Mouse (Mus musculus) CH12.LX (cell line): ENCODE data around the gene Senp8. TPM values are rescaled to one million over a fixed set of nuclear protein-coding genes. Genes with fewer than 3 reads are reported as not detected.

Source experiments
- DNase-seq: peaks from one replicate; pipeline ENCODE4 v3.0.0-alpha.2; 2013; ENCODE audit errors: extremely low read depth
- H3K27ac ChIP-seq: 2 replicates; pipeline ENCODE4 v1.5.1; 2012; ENCODE audit warnings: low read depth, mild to moderate bottlenecking, control low read depth, moderate library complexity; ENCODE audit not compliant: insufficient read depth
- H3K27me3 ChIP-seq: replicated peaks from 2 replicates; pipeline ENCODE3; 2012; ENCODE audit warnings: inconsistent platforms
- H3K36me3 ChIP-seq, 2 experiments: replicated peaks in 1 of 2; 2 replicates each; pipeline versions ENCODE3 to v1.6.1; 2012; ENCODE audit warnings: inconsistent platforms in 1 of 2, low read length in 1 of 2, mild to moderate bottlenecking in 1 of 2, mixed read lengths in 1 of 2, moderate library complexity in 1 of 2; ENCODE audit not compliant: control insufficient read depth in 1 of 2, insufficient read depth in 1 of 2
- H3K4me1 ChIP-seq, 2 experiments: 2 replicates each; pipeline ENCODE4 v1.6.1; 2012; ENCODE audit warnings: inconsistent platforms in 1 of 2, moderate library complexity in 1 of 2; ENCODE audit not compliant: insufficient read depth in 2 of 2, control insufficient read depth in 1 of 2
- H3K4me2 ChIP-seq: 2 replicates; pipeline ENCODE4 v1.6.1; 2012; ENCODE audit warnings: low read depth, mild to moderate bottlenecking, control low read depth; ENCODE audit not compliant: poor library complexity, insufficient read depth, severe bottlenecking
- H3K4me3 ChIP-seq, 3 experiments: fragments of 150-350 bp in 1 of 3; sonication (generic) in 1 of 3; replicated peaks in 1 of 3; 2 replicates each; pipeline versions ENCODE3 to v1.5.1; 2011 to 2012; ENCODE audit warnings: low read depth in 2 of 3, low read length in 2 of 3, mild to moderate bottlenecking in 2 of 3, moderate library complexity in 2 of 3, control low read depth in 1 of 3, improper control_type of control experiment in 1 of 3, inconsistent platforms in 1 of 3, mixed read lengths in 1 of 3; ENCODE audit not compliant: poor library complexity in 1 of 3
- H3K79me2 ChIP-seq: replicated peaks from 2 replicates; pipeline ENCODE4 v1.6.1; 2012; ENCODE audit warnings: mild to moderate bottlenecking, moderate library complexity; ENCODE audit not compliant: control insufficient read depth, poor library complexity, insufficient read depth, severe bottlenecking; ENCODE audit errors: extremely low read depth
- H3K9ac ChIP-seq: 2 replicates; pipeline ENCODE4 v1.6.1; 2012; ENCODE audit warnings: low read depth, mild to moderate bottlenecking, control low read depth, moderate library complexity; ENCODE audit not compliant: insufficient read depth
- H3K9me3 ChIP-seq: replicated peaks from 2 replicates; pipeline ENCODE3; 2012; ENCODE audit warnings: low read length, inconsistent platforms, mixed read lengths
- CHD2 ChIP-seq: IDR thresholded peaks from 2 replicates; pipeline ENCODE4 v1.6.1; 2011; ENCODE audit warnings: low read length, improper control_type of control experiment
- CTCF ChIP-seq, 2 experiments: IDR thresholded peaks in 1 of 2; conservative IDR thresholded peaks in 1 of 2; 2 replicates each; pipeline ENCODE4 v1.5.1; 2011 to 2012; ENCODE audit warnings: low read depth in 2 of 2, low read length in 2 of 2, improper control_type of control experiment in 1 of 2, inconsistent platforms in 1 of 2, mild to moderate bottlenecking in 1 of 2, moderate library complexity in 1 of 2
- ELF1 ChIP-seq: IDR thresholded peaks from 2 replicates; pipeline ENCODE4 v1.6.1; 2014; ENCODE audit warnings: low read depth, mild to moderate bottlenecking, inconsistent platforms, low read length, improper control_type of control experiment
- EP300 ChIP-seq: IDR thresholded peaks from 2 replicates; pipeline ENCODE4 v1.6.1; 2011; ENCODE audit warnings: low read length, improper control_type of control experiment
- ETS1 ChIP-seq: conservative IDR thresholded peaks from 2 replicates; pipeline ENCODE4 v1.6.1; 2012; ENCODE audit warnings: low read depth, mild to moderate bottlenecking, inconsistent platforms, low read length, improper control_type of control experiment, moderate library complexity
- GABPA ChIP-seq: IDR thresholded peaks from 2 replicates; pipeline ENCODE4 v1.6.1; 2012; ENCODE audit warnings: low read depth, low read length, improper control_type of control experiment, inconsistent platforms; ENCODE audit not compliant: insufficient replicate concordance
- IRF4 ChIP-seq: IDR thresholded peaks from 2 replicates; pipeline ENCODE4 v1.6.1; 2014; ENCODE audit warnings: low read depth, mild to moderate bottlenecking, inconsistent platforms, low read length, improper control_type of control experiment
- JUN ChIP-seq: IDR thresholded peaks from 2 replicates; pipeline ENCODE4 v1.6.1; 2011; ENCODE audit warnings: low read depth, mild to moderate bottlenecking, low read length, improper control_type of control experiment, moderate library complexity; ENCODE audit not compliant: insufficient read depth
- KAT2A ChIP-seq: IDR thresholded peaks from 2 replicates; pipeline ENCODE4 v1.6.1; 2012; ENCODE audit warnings: low read length, improper control_type of control experiment, inconsistent platforms; ENCODE audit not compliant: insufficient replicate concordance
- MAX ChIP-seq: IDR thresholded peaks from 2 replicates; pipeline ENCODE4 v1.6.1; 2011; ENCODE audit warnings: low read length, improper control_type of control experiment
- MAZ ChIP-seq: IDR thresholded peaks from 2 replicates; pipeline ENCODE4 v1.6.1; 2012; ENCODE audit warnings: low read depth, mild to moderate bottlenecking, inconsistent platforms, low read length, improper control_type of control experiment, moderate library complexity
- MEF2A ChIP-seq: IDR thresholded peaks from 2 replicates; pipeline ENCODE4 v1.6.1; 2014; ENCODE audit warnings: low read depth, mild to moderate bottlenecking, inconsistent platforms, low read length, improper control_type of control experiment, borderline replicate concordance
- MYC ChIP-seq: IDR thresholded peaks from 2 replicates; pipeline ENCODE4 v1.6.1; 2011; ENCODE audit warnings: low read depth, mild to moderate bottlenecking, improper control_type of control experiment, low read length
- NELFE ChIP-seq: IDR thresholded peaks from 2 replicates; pipeline ENCODE4 v1.6.1; 2011; ENCODE audit warnings: low read depth, low read length, improper control_type of control experiment
- NRF1 ChIP-seq: IDR thresholded peaks from 2 replicates; pipeline ENCODE4 v1.6.1; 2014; ENCODE audit warnings: low read depth, mild to moderate bottlenecking, inconsistent platforms, low read length, improper control_type of control experiment, moderate library complexity
- POLR2A ChIP-seq: IDR thresholded peaks from 2 replicates; pipeline ENCODE4 v1.6.1; 2011; ENCODE audit warnings: low read depth, mild to moderate bottlenecking, improper control_type of control experiment, low read length
- RAD21 ChIP-seq: IDR thresholded peaks from 2 replicates; pipeline ENCODE4 v1.6.1; 2011; ENCODE audit warnings: low read depth, mild to moderate bottlenecking, low read length, improper control_type of control experiment, moderate library complexity
- SIN3A ChIP-seq: IDR thresholded peaks from 2 replicates; pipeline ENCODE4 v1.6.1; 2012; ENCODE audit warnings: low read length, improper control_type of control experiment, inconsistent platforms
- SMC3 ChIP-seq: IDR thresholded peaks from 2 replicates; pipeline ENCODE4 v1.6.1; 2011; ENCODE audit warnings: low read depth, low read length, improper control_type of control experiment
- TCF12 ChIP-seq: IDR thresholded peaks from 2 replicates; pipeline ENCODE4 v1.6.1; 2014; ENCODE audit warnings: low read depth, mild to moderate bottlenecking, inconsistent platforms, low read length, improper control_type of control experiment
- UBTF ChIP-seq: IDR thresholded peaks from 2 replicates; pipeline ENCODE4 v1.6.1; 2012; ENCODE audit warnings: low read depth, mild to moderate bottlenecking, inconsistent platforms, low read length, improper control_type of control experiment, moderate library complexity
- USF1 ChIP-seq: IDR thresholded peaks from 2 replicates; pipeline ENCODE4 v1.6.1; 2014; ENCODE audit warnings: low read depth, mild to moderate bottlenecking, inconsistent platforms, low read length, improper control_type of control experiment
- ZC3H11A ChIP-seq: IDR thresholded peaks from 2 replicates; pipeline ENCODE4 v1.6.1; 2012; ENCODE audit warnings: low read depth, mild to moderate bottlenecking, inconsistent platforms, low read length, improper control_type of control experiment
- ZKSCAN1 ChIP-seq: IDR thresholded peaks from 2 replicates; pipeline ENCODE4 v1.6.1; 2012; ENCODE audit warnings: low read depth, inconsistent platforms, low read length, improper control_type of control experiment, borderline replicate concordance
- ZMIZ1 ChIP-seq: IDR thresholded peaks from 2 replicates; pipeline ENCODE4 v1.6.1; 2012; ENCODE audit warnings: low read depth, mild to moderate bottlenecking, inconsistent platforms, low read length, improper control_type of control experiment
- ZNF384 ChIP-seq: IDR thresholded peaks from 2 replicates; pipeline ENCODE4 v1.6.1; 2012; ENCODE audit warnings: low read depth, low read length, improper control_type of control experiment, inconsistent platforms
- dilution Hi-C: fragments of 300-500 bp; cut with MboI; formaldehyde crosslinking; loops from 2 replicates; pipeline ENCODE4 v1.14.3; 2020; ENCODE audit warnings: low sequenced_read_pairs; ENCODE audit not compliant: extremely low pct_unique_long_range_greater_than_20kb, extremely low pct_ligation_motif_present
- in situ Hi-C: fragments of 300-500 bp; cut with MboI; formaldehyde crosslinking; loops from 3 replicates; pipeline ENCODE4 v1.14.3; 2019; ENCODE audit warnings: low sequenced_read_pairs, low pct_ligation_motif_present, low pct_unique_long_range_greater_than_20kb, mixed read lengths
- polyA plus RNA-seq: library from polyadenylated mRNA; unstranded; fragments of >175 nt; gene quantifications from 2 replicates; pipeline ENCODE4 v1.2.1, GENCODE M21; 2012; ENCODE audit warnings: low read depth; ENCODE audit not compliant: insufficient read length
- total RNA-seq, 2 experiments: library from RNA; depleted of rRNA; stranded (reverse); fragments of 300-350 nt in 1 of 2; fragments of >200 nt in 1 of 2; gene quantifications; 2 replicates each; pipeline ENCODE4 v1.2.3; 2012 to 2014

Senp8 gene
- total and polyA plus RNA-seq, 3 experiments = 5.2 to 8.5 (median 6.1) TPM

GRCm38 (mm10) chr9:59735394-59735793 is 15.1 kb downstream of the Senp8 start:
- Histone ChIP-seq H3K27ac (no peak overlapping the region), H3K27me3 (no peaks in the 10 kb centered on the region), H3K9ac (no peak overlapping the region), H3K4me2 (no peak overlapping the region), H3K4me3 (no peak overlapping the region), H3K9me3 (no peaks in the 10 kb centered on the region), H3K36me3 (peaks cover 0 to 17% of the 10 kb centered on the region in 2 experiments), H3K4me1 (no peaks in the 10 kb centered on the region), H3K79me2 (no peaks in the 10 kb centered on the region)
- TF ChIP-seq RAD21 = no peak
- TF ChIP-seq ETS1 = no peak
- TF ChIP-seq SIN3A = no peak
- TF ChIP-seq TCF12 = no peak
- TF ChIP-seq GABPA = no peak
- TF ChIP-seq ELF1 = no peak
- TF ChIP-seq JUN = no peak
- TF ChIP-seq NRF1 = no peak
- no peak for TF ChIP-seq POLR2A
- TF ChIP-seq KAT2A = no peak
- TF ChIP-seq CHD2 = no peak
- no peak for TF ChIP-seq MAZ
- no peak for TF ChIP-seq CTCF (conservative IDR thresholded peaks at IDR 0.05 in 1 of 2, IDR thresholded peaks at IDR 0.05 in 1 of 2; ENCODE audit: low read depth in 2 of 2, low read length in 2 of 2)
- TF ChIP-seq USF1 = no peak
- TF ChIP-seq ZC3H11A = no peak
- no peak for TF ChIP-seq SMC3
- DNase-seq = no peak
- dilution Hi-C loops = no loop called here
- in situ Hi-C loops = no loop called here

DNA sequence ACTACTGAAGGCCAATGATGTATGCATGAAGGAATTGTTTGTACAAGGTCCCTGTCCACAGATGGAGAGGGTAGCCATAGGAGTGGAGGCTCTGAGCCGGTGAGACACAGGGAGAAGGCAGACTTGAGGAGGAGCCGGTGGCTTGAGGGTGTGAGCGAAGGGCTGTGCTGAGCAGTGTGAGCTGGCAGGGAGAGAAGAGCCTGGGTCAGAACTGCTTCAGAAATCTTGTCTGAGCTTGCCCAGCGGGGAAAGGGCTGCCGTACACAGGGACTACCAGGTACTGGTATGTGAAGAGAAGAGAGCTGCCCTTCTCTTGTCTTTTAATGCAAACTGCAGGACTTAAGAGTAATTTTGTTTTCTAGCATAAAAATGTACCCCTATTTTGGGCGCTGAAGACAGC is 17.4 kb downstream of the Senp8 start:
- dilution Hi-C loops (no loop called here), in situ Hi-C loops (no loop called here)

More for the DNA sequence above, 17.4 kb downstream of the Senp8 start:
- Histone ChIP-seq H3K27me3 (no peaks in the 10 kb centered on the region), H3K9me3 (no peaks in the 10 kb centered on the region), H3K9ac (no peak overlapping the region)
- TF ChIP-seq KAT2A (no peak), EP300 (no peak), ELF1 (no peak), NELFE (no peak), SIN3A (no peak), UBTF (no peak), MEF2A (no peak), MAX (no peak), IRF4 (no peak), RAD21 (no peak), SMC3 (no peak), ZKSCAN1 (no peak), MYC (no peak), ZNF384 (no peak), NRF1 (no peak), ZMIZ1 (no peak), CTCF (conservative IDR thresholded peaks at IDR 0.05 in 1 of 2, IDR thresholded peaks at IDR 0.05 in 1 of 2; ENCODE audit: low read depth in 2 of 2, low read length in 2 of 2) (no peak)
- TF ChIP-seq, all 38 proteins: peak for 0
- H3K36me3 ChIP-seq = peaks cover 0 to 16% of the 10 kb centered on the region in 2 experiments
- no peak for DNase-seq
- H3K79me2 ChIP-seq = no peaks in the 10 kb centered on the region
- H3K4me1 ChIP-seq = no peaks in the 10 kb centered on the region
- H3K4me3 ChIP-seq = no peak overlapping the region
- no peak overlapping the region for H3K4me2 ChIP-seq
- no peak overlapping the region for H3K27ac ChIP-seq
